Mouse (Mus musculus) liver, adult (tissue): Measurements from ENCODE around the gene Gm10282.

Source experiments
- GATA4 ChIP-seq: IDR thresholded peaks from 2 replicates; pipeline ENCODE4 v1.6.1; 2014; ENCODE audit warnings: mild to moderate bottlenecking, low read length; ENCODE audit not compliant: insufficient replicate concordance

The Gm10282 gene

GRCm38 (mm10) chr8:72261019-72261418 lies 44.0 kb downstream of the Gm10282 start:
- no peak for TF ChIP-seq GATA4

DNA sequence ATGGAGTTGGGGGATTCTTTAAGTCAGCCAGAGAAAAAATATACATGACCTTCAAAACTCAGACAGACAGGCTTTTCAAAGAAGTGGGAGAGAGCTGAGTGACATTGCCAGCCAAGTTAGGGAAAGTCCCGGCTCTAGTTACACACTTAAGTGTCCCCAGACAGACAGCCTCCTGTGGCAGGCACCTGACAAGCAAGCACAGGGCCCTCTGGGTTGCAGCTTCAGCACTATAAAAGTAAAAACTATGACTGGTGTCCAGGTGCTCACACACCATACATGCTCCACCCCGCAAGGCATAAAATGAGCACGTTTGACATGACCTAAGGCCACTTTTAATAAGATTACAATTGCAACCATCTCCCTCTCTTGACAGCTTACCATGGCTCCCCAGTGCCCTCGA lies 44.5 kb downstream of the Gm10282 start:
- no peak for TF ChIP-seq GATA4

GRCm38 (mm10) chr8:72259862-72260261 lies 45.2 kb downstream of the Gm10282 start:
- TF ChIP-seq GATA4 = no peak

DNA sequence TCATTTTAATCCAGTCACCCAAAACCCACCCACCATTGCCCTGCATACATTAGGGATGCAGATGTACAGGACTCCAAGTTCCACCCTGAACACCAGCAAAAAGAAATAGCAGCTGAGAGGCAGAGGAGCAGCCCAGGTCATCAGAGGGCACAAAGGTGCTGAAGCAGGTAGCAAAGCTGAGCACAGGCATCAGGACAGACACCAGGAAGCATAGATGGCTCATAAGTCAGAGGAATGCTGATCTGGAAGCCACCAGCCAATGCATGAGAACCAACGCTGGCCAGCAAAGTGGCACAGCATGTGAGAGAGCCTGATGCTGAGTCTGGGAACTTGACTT lies 47.2 kb downstream of the Gm10282 start:
- no peak for TF ChIP-seq GATA4

DNA sequence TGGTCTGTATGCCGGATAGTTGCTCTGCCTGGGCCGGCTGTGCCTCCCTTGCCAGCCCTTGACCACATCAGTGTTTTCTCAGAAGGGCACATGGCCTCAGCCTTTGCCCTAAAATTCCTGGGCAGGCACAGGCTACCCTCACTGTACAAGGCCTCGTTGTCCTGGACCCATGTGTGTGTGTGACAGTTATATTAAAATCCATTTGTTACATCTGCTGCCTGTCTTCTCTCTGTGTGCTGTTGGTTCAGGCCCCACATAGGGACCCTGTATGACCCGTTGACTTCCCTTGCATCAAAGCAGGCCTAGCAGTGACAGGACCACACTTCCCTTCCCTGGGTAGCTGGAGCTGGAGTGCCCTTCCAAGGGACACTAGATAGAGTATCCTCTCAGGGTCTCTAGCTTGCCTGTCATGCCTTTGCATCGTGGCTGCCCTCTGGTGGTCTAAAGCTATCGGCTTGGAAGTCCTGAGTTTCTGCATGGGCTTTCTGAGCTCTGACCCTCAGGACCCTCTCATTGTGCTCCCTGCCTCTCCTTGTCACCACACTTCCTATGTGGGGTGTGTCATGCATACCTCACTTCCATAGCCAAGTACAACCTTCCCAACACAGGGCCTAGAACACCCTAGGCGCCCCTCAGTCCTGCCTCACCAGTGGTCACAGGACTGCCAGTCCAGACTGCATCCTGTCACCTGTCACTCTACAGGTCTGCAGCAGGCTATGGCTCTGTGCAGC lies 47.7 kb downstream of the Gm10282 start:
- TF ChIP-seq GATA4 = no peak
